Mouse (Mus musculus) left cerebral cortex, postnatal 4 days (tissue): ENCODE data around the gene Ubiad1. TPM values are rescaled to one million over a fixed set of nuclear protein-coding genes. Genes with fewer than 3 reads are reported as not detected.

Experiments
- DNase-seq: peaks from one replicate; pipeline ENCODE4 v3.0.0-alpha.2; 2022
- intact Hi-C: fragments of 180-260 bp; cut with DNase I; formaldehyde crosslinking; loops from one replicate; pipeline ENCODE4 v1.15.1; 2025
- total RNA-seq, 2 experiments: library from RNA; stranded (reverse); gene quantifications; 2 replicates each; pipeline ENCODE4 v1.2.3; 2021

The Ubiad1 gene
- total RNA-seq, 2 experiments from 2014 or later: 8.5 to 8.6 TPM

GRCm38 (mm10) chr4:148455477-148456025 is 11.0 kb upstream of the Ubiad1 start:
- intact Hi-C loops: no loop called here

GRCm38 (mm10) chr4:148453707-148454106 is 9.1 kb upstream of the Ubiad1 start:
- intact Hi-C loops: no loop called here
- DNase-seq: no peak

More at GRCm38 (mm10) chr4:148455477-148456025, 11.0 kb upstream of the Ubiad1 start:
- DNase-seq: no peak

- DNase-seq: peak; percentile 35
- intact Hi-C loops: no loop called here
These were observed 4.3 kb upstream of the Ubiad1 start for GRCm38 (mm10) chr4:148448853-148449245.

GRCm38 (mm10) chr4:148448179-148448852 is 3.7 kb upstream of the Ubiad1 start, which contains the start of gene Mtor:
Gene Mtor (plus strand): TSS chr4:148448611.
- DNase-seq: peak; percentile 95
- intact Hi-C loops: no loop called here

GRCm38 (mm10) chr4:148442598-148442997 is 2.0 kb downstream of the Ubiad1 start:
- intact Hi-C loops: no loop called here
- DNase-seq: no peak

- DNase-seq: no peak
- intact Hi-C loops: no loop called here
These were observed 2.6 kb downstream of the Ubiad1 start for GRCm38 (mm10) chr4:148441931-148442330.

- intact Hi-C loops: loop anchor here (2.0 to 5.0 kb wide), 2 partner anchors 148 to 265 kb away; partner anchors contain the start of gene Disp3
- peak; percentile 83 for DNase-seq
These were observed 8.8 kb downstream of the Ubiad1 start for GRCm38 (mm10) chr4:148435657-148436330.

- intact Hi-C loops: loop anchor here (2.0 to 5.0 kb wide), 2 partner anchors 148 to 264 kb away; partner anchors contain the start of gene Disp3
- no peak for DNase-seq
These were observed 9.5 kb downstream of the Ubiad1 start for GRCm38 (mm10) chr4:148435106-148435505.

GRCm38 (mm10) chr4:148434554-148434953 is 10.0 kb downstream of the Ubiad1 start:
- intact Hi-C loops: loop anchor here (2.0 kb wide), 1 partner anchor 264 kb away; no protein-coding TSS in a partner anchor
- no peak for DNase-seq

GRCm38 (mm10) chr4:148433813-148434212 is 10.8 kb downstream of the Ubiad1 start:
- intact Hi-C loops: loop anchor here (2.0 kb wide), 1 partner anchor 263 kb away; no protein-coding TSS in a partner anchor

GRCm38 (mm10) chr4:148433336-148433735 is 11.2 kb downstream of the Ubiad1 start:
- intact Hi-C loops: no loop called here
- DNase-seq: no peak

More at GRCm38 (mm10) chr4:148433813-148434212, 10.8 kb downstream of the Ubiad1 start:
- DNase-seq: no peak

- no peak for DNase-seq
- intact Hi-C loops: no loop called here
These were observed 12.1 kb downstream of the Ubiad1 start for GRCm38 (mm10) chr4:148432488-148432887.

- intact Hi-C loops: no loop called here
- no peak for DNase-seq
These were observed 13.6 kb downstream of the Ubiad1 start for GRCm38 (mm10) chr4:148430880-148431519.

- intact Hi-C loops: no loop called here
- DNase-seq: peak; percentile 87
These were observed 14.9 kb downstream of the Ubiad1 start for GRCm38 (mm10) chr4:148429686-148430085.

GRCm38 (mm10) chr4:148429121-148429520 is 15.4 kb downstream of the Ubiad1 start:
- no peak for DNase-seq
- intact Hi-C loops: no loop called here

GRCm38 (mm10) chr4:148428544-148428943 is 16.0 kb downstream of the Ubiad1 start:
- DNase-seq: no peak
- intact Hi-C loops: no loop called here

GRCm38 (mm10) chr4:148426950-148427850 is 17.4 kb downstream of the Ubiad1 start:
- DNase-seq: no peak
- intact Hi-C loops: no loop called here

GRCm38 (mm10) chr4:148417559-148417958 is 27.0 kb downstream of the Ubiad1 start:
- no peak for DNase-seq
- intact Hi-C loops: no loop called here

GRCm38 (mm10) chr4:148417074-148417526 is 27.5 kb downstream of the Ubiad1 start:
- intact Hi-C loops: no loop called here

GRCm38 (mm10) chr4:148415575-148415974 is 29.0 kb downstream of the Ubiad1 start:
- intact Hi-C loops: no loop called here
- DNase-seq: no peak

More at GRCm38 (mm10) chr4:148417074-148417526, 27.5 kb downstream of the Ubiad1 start:
- no peak for DNase-seq
